17 mouse cellular contexts compared by ENCODE assay signal in genomic region chr16:26082391-26082790, GRCm38 (mm10). TPM values are rescaled to one million over a fixed set of nuclear protein-coding genes. Genes with fewer than 3 reads are reported as not detected.
DNase-seq lines count a peak whose midpoint lies in the region; ATAC-seq and TF ChIP-seq lines count a peak whose summit lies in the region.
"Had no signal": no experiment of that assay in that cellular context is flagged by ENCODE, and none has a peak within 500 bp of the region (broad histone marks: within the 10 kb centered on the region; RNA-seq: fewer than 3 reads in every experiment).

No protein-coding gene starts in this region.

- TF ChIP-seq EP300 in heart, postnatal 0 days (IDR thresholded peaks at IDR 0.05; ENCODE audit: low read depth) = no peak

- TF ChIP-seq POLR2A in embryonic fibroblast, embryonic 13.5 days (IDR thresholded peaks at IDR 0.05; ENCODE audit: low read depth, low read length) = no peak

- no peaks in the 10 kb centered on the region for H3K27me3 ChIP-seq in embryonic facial prominence, embryonic 14.5 days (replicated peaks; ENCODE audit: control insufficient read depth, insufficient read depth, low read length)
- H3K27me3 ChIP-seq in embryonic facial prominence, embryonic 10.5 days (replicated peaks; ENCODE audit: low read depth, poor library complexity, severe bottlenecking) = no peaks in the 10 kb centered on the region
- H3K27me3 ChIP-seq in heart, postnatal 0 days (ENCODE audit: control insufficient read depth, insufficient read depth, low read length) = no peaks in the 10 kb centered on the region
- H3K27me3 ChIP-seq in kidney, postnatal 0 days (ENCODE audit: insufficient read depth, low read length) = no peaks in the 10 kb centered on the region
- H3K27me3 ChIP-seq in kidney, embryonic 14.5 days (ENCODE audit: control insufficient read depth, insufficient read depth, low read length) = no peaks in the 10 kb centered on the region
- H3K27me3 ChIP-seq: embryonic facial prominence, embryonic 12.5 days; liver, embryonic 15.5 days had no signal

- H3K9me3 ChIP-seq in embryonic facial prominence, embryonic 14.5 days (ENCODE audit: control insufficient read depth, low read length) = no peaks in the 10 kb centered on the region
- H3K9me3 ChIP-seq in embryonic facial prominence, embryonic 10.5 days = no peaks in the 10 kb centered on the region
- no peaks in the 10 kb centered on the region for H3K9me3 ChIP-seq in heart, postnatal 0 days (replicated peaks; ENCODE audit: control insufficient read depth, low read length)
- no peaks in the 10 kb centered on the region for H3K9me3 ChIP-seq in kidney, postnatal 0 days (replicated peaks; ENCODE audit: low read length)
- no peaks in the 10 kb centered on the region for H3K9me3 ChIP-seq in kidney, embryonic 14.5 days (ENCODE audit: control insufficient read depth, low read length)
- H3K9me3 ChIP-seq: embryonic facial prominence, embryonic 12.5 days; forebrain, embryonic 10.5 days; liver, embryonic 15.5 days had no signal

- H3K4me2 ChIP-seq in embryonic facial prominence, embryonic 14.5 days (ENCODE audit: low read depth, low read length) = no peak overlapping the region
- no peak overlapping the region for H3K4me2 ChIP-seq in heart, postnatal 0 days (ENCODE audit: low read depth, low read length)
- no peak overlapping the region for H3K4me2 ChIP-seq in kidney, postnatal 0 days (ENCODE audit: low read length)
- no peak overlapping the region for H3K4me2 ChIP-seq in kidney, embryonic 14.5 days (replicated peaks; ENCODE audit: low read depth, low read length)
- H3K4me2 ChIP-seq: embryonic facial prominence, embryonic 12.5 days; liver, embryonic 15.5 days had no signal

- no peak for ATAC-seq in embryonic facial prominence, embryonic 14.5 days (ENCODE audit: low read depth)
- ATAC-seq in heart, postnatal 0 days (ENCODE audit: insufficient read depth, low read depth) = no peak
- 0 out of 2 replicates have a peak, but pooled peaks have one; percentile 5 for ATAC-seq in kidney, postnatal 0 days (replicated peaks; ENCODE audit: low FRiP score, low read depth)
- no peak for ATAC-seq in kidney, embryonic 14.5 days (ENCODE audit: low FRiP score, low TSS enrichment)
- ATAC-seq in activated CD4-positive, CD25-positive, alpha-beta regulatory T cell, adult 4 months = no peak

- H3K27ac ChIP-seq in embryonic facial prominence, embryonic 14.5 days (replicated peaks; ENCODE audit: low read depth, low read length) = no peak overlapping the region
- H3K27ac ChIP-seq in embryonic facial prominence, embryonic 10.5 days (replicated peaks) = no peak overlapping the region
- H3K27ac ChIP-seq in heart, postnatal 0 days (ENCODE audit: low read depth) = peak overlapping the region; percentile 32
- no peak overlapping the region for H3K27ac ChIP-seq in kidney, postnatal 0 days
- H3K27ac ChIP-seq in kidney, embryonic 14.5 days (ENCODE audit: low read depth, low read length) = no peak overlapping the region
- peak overlapping the region; percentile 66 for H3K27ac ChIP-seq in embryonic fibroblast, embryonic 13.5 days (ENCODE audit: insufficient read depth, low read length)
- H3K27ac ChIP-seq: embryonic facial prominence, embryonic 12.5 days; forebrain, embryonic 10.5 days; liver, embryonic 15.5 days had no signal

- H3K9ac ChIP-seq in embryonic facial prominence, embryonic 14.5 days (ENCODE audit: low read depth, low read length) = no peak overlapping the region
- H3K9ac ChIP-seq in heart, postnatal 0 days (replicated peaks; ENCODE audit: low read depth, low read length) = no peak overlapping the region
- no peak overlapping the region for H3K9ac ChIP-seq in kidney, postnatal 0 days (ENCODE audit: low read depth, low read length)
- no peak overlapping the region for H3K9ac ChIP-seq in kidney, embryonic 14.5 days (ENCODE audit: low read depth, low read length)
- H3K9ac ChIP-seq: embryonic facial prominence, embryonic 12.5 days; liver, embryonic 15.5 days had no signal

- H3K36me3 ChIP-seq in embryonic facial prominence, embryonic 14.5 days (ENCODE audit: control insufficient read depth, insufficient read depth, low read length) = no peaks in the 10 kb centered on the region
- no peaks in the 10 kb centered on the region for H3K36me3 ChIP-seq in embryonic facial prominence, embryonic 10.5 days (replicated peaks)
- H3K36me3 ChIP-seq in heart, postnatal 0 days (replicated peaks; ENCODE audit: control insufficient read depth, insufficient read depth, low read length) = no peaks in the 10 kb centered on the region
- H3K36me3 ChIP-seq in kidney, postnatal 0 days (ENCODE audit: insufficient read depth, low read length) = no peaks in the 10 kb centered on the region
- H3K36me3 ChIP-seq in kidney, embryonic 14.5 days (ENCODE audit: control insufficient read depth, insufficient read depth, low read length) = no peaks in the 10 kb centered on the region
- H3K36me3 ChIP-seq: embryonic facial prominence, embryonic 12.5 days; forebrain, embryonic 10.5 days; liver, embryonic 15.5 days had no signal

- no peak overlapping the region for H3K4me3 ChIP-seq in embryonic facial prominence, embryonic 14.5 days (ENCODE audit: low read depth, low read length)
- H3K4me3 ChIP-seq in embryonic facial prominence, embryonic 10.5 days = no peak overlapping the region
- no peak overlapping the region for H3K4me3 ChIP-seq in heart, postnatal 0 days (ENCODE audit: low read depth, low read length)
- H3K4me3 ChIP-seq in kidney, postnatal 0 days (replicated peaks; ENCODE audit: low read depth, low read length) = no peak overlapping the region
- no peak overlapping the region for H3K4me3 ChIP-seq in kidney, embryonic 14.5 days (ENCODE audit: low read length)
- no peak overlapping the region for H3K4me3 ChIP-seq in embryonic fibroblast, embryonic 13.5 days (ENCODE audit: insufficient read depth, low read length)
- H3K4me3 ChIP-seq: embryonic facial prominence, embryonic 12.5 days; forebrain, embryonic 10.5 days; gastrocnemius, adult 2 months; heart, adult 2 months; liver, embryonic 15.5 days had no signal

- intact Hi-C loops in heart, postnatal 14 days (cut with DNase I) = no loop called here

- H3K4me1 ChIP-seq in embryonic facial prominence, embryonic 14.5 days (ENCODE audit: control insufficient read depth, insufficient read depth, low read length) = peaks cover 21% of the 10 kb centered on the region
- peaks cover 38% of the 10 kb centered on the region for H3K4me1 ChIP-seq in embryonic facial prominence, embryonic 10.5 days
- peaks cover 32% of the 10 kb centered on the region for H3K4me1 ChIP-seq in heart, postnatal 0 days (ENCODE audit: control insufficient read depth, insufficient read depth)
- 0 out of 2 replicates have a peak, but pooled peaks cover 24% of the 10 kb centered on the region for H3K4me1 ChIP-seq in kidney, postnatal 0 days (replicated peaks; ENCODE audit: insufficient read depth, low read length)
- peaks cover 13% of the 10 kb centered on the region; the same call in 1 of the 2 replicates for H3K4me1 ChIP-seq in kidney, embryonic 14.5 days (ENCODE audit: control insufficient read depth, insufficient read depth, low read length)
- H3K4me1 ChIP-seq in embryonic fibroblast, embryonic 13.5 days (ENCODE audit: control insufficient read depth, insufficient read depth, low read length) = peaks cover 8% of the 10 kb centered on the region; the same call in 1 of the 2 replicates
- H3K4me1 ChIP-seq: liver, embryonic 15.5 days had no signal

- DNase-seq in embryonic facial prominence, embryonic 14.5 days (ENCODE audit: low spot score) = peak; percentile 26
- DNase-seq in embryonic facial prominence, embryonic 10.5 days (ENCODE audit: low spot score) = no peak
- no peak for DNase-seq in heart, postnatal 0 days (ENCODE audit: low spot score)
- DNase-seq in heart, postnatal 14 days = no peak
- DNase-seq in kidney, postnatal 0 days (ENCODE audit: low spot score) = no peak
- DNase-seq: B cell, adult 2 months; cerebellum, adult 18-20 months; gastrocnemius, adult 2 months; heart, adult 2 months; lung, postnatal 14 days; thymus, adult 2 months had no signal

- no peak for TF ChIP-seq CTCF in heart, postnatal 0 days (IDR thresholded peaks at IDR 0.05; ENCODE audit: low read depth)
- no peak for TF ChIP-seq CTCF in kidney, postnatal 0 days (IDR thresholded peaks at IDR 0.05; ENCODE audit: low read depth)
- no peak for TF ChIP-seq CTCF in embryonic fibroblast, embryonic 13.5 days (IDR thresholded peaks at IDR 0.05; ENCODE audit: borderline replicate concordance, insufficient read depth, low read length)

RNA-seq across cellular contexts. Expression of gene P3h2, which starts 23.2 kb away (rescaled TPM):
- 9.8 and 10.3 TPM in 2 replicates for polyA plus RNA-seq in embryonic facial prominence, embryonic 14.5 days (2014; fragmentation: Nextera tagmentation; extraction: Ambion mirVana)
- 3.4 and 3.7 TPM in 2 replicates for polyA plus RNA-seq in embryonic facial prominence, embryonic 10.5 days (2016; fragmentation: Nextera tagmentation; extraction: Ambion mirVana)
- 5.6 and 8.3 TPM in 2 replicates for total RNA-seq in heart, postnatal 0 days (2014; rRNA removed; ENCODE audit: low replicate concordance)
- polyA plus RNA-seq in heart, postnatal 0 days (2015; fragmentation: Nextera tagmentation; extraction: Ambion mirVana) = 0.74 and 0.93 TPM in 2 replicates
- 1 to 10 TPM; 4.5 to 5.2 TPM for total RNA-seq in heart, postnatal 14 days (2021)
- 12.0 and 14.7 TPM in 2 replicates for polyA plus RNA-seq in kidney, postnatal 0 days (2015; fragmentation: Nextera tagmentation; extraction: Ambion mirVana)
- polyA plus RNA-seq in kidney, embryonic 14.5 days (2014; fragmentation: Nextera tagmentation; extraction: Ambion mirVana) = 4.5 and 9.5 TPM in 2 replicates
- 4.1 and 4.8 TPM in 2 replicates for polyA plus RNA-seq in embryonic fibroblast, embryonic 13.5 days (2011; ENCODE audit: insufficient read length, low read depth, missing spikeins)
- polyA plus RNA-seq in activated CD4-positive, CD25-positive, alpha-beta regulatory T cell, adult 4 months (2017; shearing (Covaris generic)) = 1 to 10 TPM in 1 of 2 experiments, not detected in 1; 1.6 TPM

Comparison
In these comparisons a context has a peak if more than half of its experiments do, and no peak if none do; other contexts are left out.
1. H3K27ac ChIP-seq: peak in heart, postnatal 0 days (single experiment) and embryonic fibroblast, embryonic 13.5 days (single experiment); none in embryonic facial prominence, embryonic 14.5 days (single experiment), embryonic facial prominence, embryonic 10.5 days (single experiment), kidney, postnatal 0 days (single experiment) and kidney, embryonic 14.5 days (single experiment).